Mouse (Mus musculus) liver, embryonic 15.5 days (tissue): ENCODE results near the gene Ttc30a2. TPM values are rescaled to one million over a fixed set of nuclear protein-coding genes. Genes with fewer than 3 reads are reported as not detected.
"Not testable (repeated sequence)": the region's sequence is repeated elsewhere in the genome, so short reads cannot be mapped to it uniquely, and the experiment has no call there.

ENCODE experiments used
- ATAC-seq: fragments of 200-750 bp; cut with Nextera tagmentation; 2 replicates; pipeline ENCODE4 v1.8.0; 2017; ENCODE audit warnings: moderate number of reproducible peaks, mild to moderate bottlenecking, moderate library complexity; ENCODE audit not compliant: insufficient read depth
- H3K27ac ChIP-seq: fragments of 300-500 bp; sonication (generic); replicated peaks from 2 replicates; pipeline ENCODE4 v1.5.1; 2015; ENCODE audit warnings: mild to moderate bottlenecking, inconsistent platforms
- H3K27me3 ChIP-seq: fragments of 300-500 bp; sonication (generic); 2 replicates; pipeline ENCODE4 v1.6.1; 2015; ENCODE audit warnings: mild to moderate bottlenecking, inconsistent platforms
- H3K36me3 ChIP-seq: fragments of 300-500 bp; sonication (generic); replicated peaks from 2 replicates; pipeline ENCODE4 v1.6.1; 2015; ENCODE audit warnings: moderate library complexity, mild to moderate bottlenecking, inconsistent platforms
- H3K4me1 ChIP-seq: fragments of 300-500 bp; sonication (generic); replicated peaks from 2 replicates; pipeline ENCODE4 v1.6.1; 2015; ENCODE audit warnings: inconsistent platforms
- H3K4me2 ChIP-seq: fragments of 300-500 bp; sonication (generic); 2 replicates; pipeline ENCODE4 v1.6.1; 2015; ENCODE audit warnings: moderate library complexity, mild to moderate bottlenecking, inconsistent platforms
- H3K4me3 ChIP-seq: fragments of 300-500 bp; sonication (generic); replicated peaks from 2 replicates; pipeline ENCODE4 v1.5.1; 2015; ENCODE audit warnings: mild to moderate bottlenecking, inconsistent platforms
- H3K9ac ChIP-seq: fragments of 300-500 bp; sonication (generic); 2 replicates; pipeline ENCODE4 v1.6.1; 2015; ENCODE audit warnings: moderate library complexity, mild to moderate bottlenecking, inconsistent platforms
- H3K9me3 ChIP-seq: fragments of 300-500 bp; sonication (generic); replicated peaks from 2 replicates; pipeline ENCODE4 v1.6.1; 2016; ENCODE audit warnings: inconsistent platforms
- WGBS: fragments of 180-500 bp; shearing (Covaris S2); methylation state at CpG from one replicate; pipeline ENCODE4 v1.1.7; 2015; ENCODE audit warnings: mixed read lengths; ENCODE audit not compliant: insufficient replicate concordance; 5-methylcytosine and 5-hydroxymethylcytosine counted together
- polyA plus RNA-seq: library from polyadenylated mRNA; unstranded; fragments of >200 nt; fragmentation: Nextera tagmentation; extraction: Ambion mirVana; gene quantifications from 2 replicates; pipeline ENCODE4 v1.2.1, GENCODE M21; 2015

Ttc30a2 gene
- polyA plus RNA-seq, 1 experiment from 2014 or later, result 0.16 TPM

GRCm38 (mm10) chr2:75980933-75981439, 3.0 kb upstream of the Ttc30a2 start:
- not testable (repeated sequence) for H3K4me1 ChIP-seq, H3K27me3 ChIP-seq, H3K27ac ChIP-seq, H3K9me3 ChIP-seq, ATAC-seq, H3K9ac ChIP-seq, H3K36me3 ChIP-seq
- Histone ChIP-seq H3K4me2 (peak overlapping the region; percentile 75), H3K4me3 (peak overlapping the region; percentile 60; the same call in 1 of the 2 replicates)
- WGBS, result 89% methylated on average over 13 of the region's 13 CpGs

- not testable (repeated sequence) for H3K9ac ChIP-seq, H3K4me2 ChIP-seq, H3K27me3 ChIP-seq, H3K4me1 ChIP-seq, H3K36me3 ChIP-seq, ATAC-seq, H3K4me3 ChIP-seq, H3K9me3 ChIP-seq, H3K27ac ChIP-seq
- WGBS, result 71% methylated on average over 2 of the region's 2 CpGs
These were observed 1.9 kb downstream of the Ttc30a2 start for GRCm38 (mm10) chr2:75976070-75976469.

GRCm38 (mm10) chr2:75974131-75974530, 3.8 kb downstream of the Ttc30a2 start:
- no peak overlapping the region for H3K4me3 ChIP-seq
- WGBS, result 58% methylated on average over 9 of the region's 9 CpGs
- H3K27me3 ChIP-seq, result no peaks in the 10 kb centered on the region
- no peak overlapping the region for H3K27ac ChIP-seq
- H3K4me1 ChIP-seq, result no peaks in the 10 kb centered on the region
- no peak for ATAC-seq
- H3K9me3 ChIP-seq, result no peaks in the 10 kb centered on the region
- H3K4me2 ChIP-seq, result no peak overlapping the region
- H3K9ac ChIP-seq, result no peak overlapping the region
- H3K36me3 ChIP-seq, result no peaks in the 10 kb centered on the region

- Histone ChIP-seq H3K27me3 (peaks cover 1% of the 10 kb centered on the region; the same call in 1 of the 2 replicates), H3K9ac (no peak overlapping the region), H3K4me2 (peak overlapping the region; percentile 59), H3K4me1 (peaks cover 10% of the 10 kb centered on the region), H3K4me3 (0 out of 2 replicates have a peak overlapping the region, but pooled peaks have one; percentile 17), H3K27ac (no peak overlapping the region), H3K36me3 (no peaks in the 10 kb centered on the region), H3K9me3 (no peaks in the 10 kb centered on the region)
- ATAC-seq, result no peak
- WGBS, result 13% methylated on average over 5 of the region's 5 CpGs
These were observed 13.0 kb downstream of the Ttc30a2 start for GRCm38 (mm10) chr2:75964972-75965371.

- H3K9me3 ChIP-seq, result no peaks in the 10 kb centered on the region
- peaks cover 10% of the 10 kb centered on the region for H3K4me1 ChIP-seq
- no peak overlapping the region for H3K9ac ChIP-seq
- H3K27me3 ChIP-seq, result peaks cover 4% of the 10 kb centered on the region; the same call in 1 of the 2 replicates
- H3K4me2 ChIP-seq, result peak overlapping the region; percentile 59
- 7% methylated on average over 14 of the region's 14 CpGs for WGBS
- no peaks in the 10 kb centered on the region for H3K36me3 ChIP-seq
- peak overlapping the region; percentile 17; the same call in 1 of the 2 replicates for H3K4me3 ChIP-seq
- H3K27ac ChIP-seq, result no peak overlapping the region
- ATAC-seq, result no peak
These were observed 13.5 kb downstream of the Ttc30a2 start for GRCm38 (mm10) chr2:75964512-75964911.

GRCm38 (mm10) chr2:75964051-75964450, 13.9 kb downstream of the Ttc30a2 start:
- Histone ChIP-seq H3K4me3 (peak overlapping the region; percentile 17; the same call in 1 of the 2 replicates), H3K27ac (no peak overlapping the region), H3K27me3 (peaks cover 4% of the 10 kb centered on the region; the same call in 1 of the 2 replicates), H3K9ac (no peak overlapping the region), H3K9me3 (no peaks in the 10 kb centered on the region), H3K4me2 (peak overlapping the region; percentile 59), H3K4me1 (peaks cover 10% of the 10 kb centered on the region), H3K36me3 (no peaks in the 10 kb centered on the region)
- 39% methylated on average over 5 of the region's 5 CpGs for WGBS
- no peak for ATAC-seq

GRCm38 (mm10) chr2:75963211-75963840, 14.6 kb downstream of the Ttc30a2 start:
- Histone ChIP-seq H3K36me3 (no peaks in the 10 kb centered on the region), H3K9me3 (no peaks in the 10 kb centered on the region), H3K27ac (no peak overlapping the region), H3K4me3 (no peak overlapping the region), H3K4me1 (peaks cover 10% of the 10 kb centered on the region), H3K9ac (no peak overlapping the region), H3K27me3 (peaks cover 4% of the 10 kb centered on the region; the same call in 1 of the 2 replicates), H3K4me2 (no peak overlapping the region)
- WGBS, result 69% methylated on average over 10 of the region's 10 CpGs
- no peak for ATAC-seq

- Histone ChIP-seq H3K4me1 (peaks cover 10% of the 10 kb centered on the region), H3K4me2 (no peak overlapping the region), H3K27me3 (peaks cover 4% of the 10 kb centered on the region; the same call in 1 of the 2 replicates), H3K9ac (no peak overlapping the region), H3K4me3 (no peak overlapping the region), H3K9me3 (no peaks in the 10 kb centered on the region), H3K27ac (no peak overlapping the region), H3K36me3 (no peaks in the 10 kb centered on the region)
- ATAC-seq, result no peak; the same call in 1 of the 2 replicates
- WGBS, result 56% methylated on average over 15 of the region's 15 CpGs
These were observed 17.3 kb downstream of the Ttc30a2 start for GRCm38 (mm10) chr2:75960366-75961330.

- ATAC-seq, result no peak
- no peak overlapping the region for H3K4me2 ChIP-seq
- H3K36me3 ChIP-seq, result no peaks in the 10 kb centered on the region
- H3K27ac ChIP-seq, result no peak overlapping the region
- no peak overlapping the region for H3K4me3 ChIP-seq
- no peaks in the 10 kb centered on the region for H3K9me3 ChIP-seq
- H3K27me3 ChIP-seq, result peaks cover 4% of the 10 kb centered on the region; the same call in 1 of the 2 replicates
- WGBS, result 35% methylated on average over 15 of the region's 15 CpGs
- H3K4me1 ChIP-seq, result peaks cover 9% of the 10 kb centered on the region
- H3K9ac ChIP-seq, result no peak overlapping the region
These were observed 18.1 kb downstream of the Ttc30a2 start for GRCm38 (mm10) chr2:75959850-75960365.

- Histone ChIP-seq H3K9ac (no peak overlapping the region), H3K4me1 (0 out of 2 replicates have a peak, but pooled peaks cover 5% of the 10 kb centered on the region), H3K27me3 (peaks cover 4% of the 10 kb centered on the region; the same call in 1 of the 2 replicates), H3K36me3 (no peaks in the 10 kb centered on the region), H3K27ac (no peak overlapping the region), H3K4me3 (no peak overlapping the region), H3K9me3 (no peaks in the 10 kb centered on the region), H3K4me2 (no peak overlapping the region)
- 56% methylated on average over 18 of the region's 18 CpGs for WGBS
- ATAC-seq, result no peak
These were observed 18.7 kb downstream of the Ttc30a2 start for GRCm38 (mm10) chr2:75959183-75959849.
